Mouse (Mus musculus) adrenal gland, adult (tissue): ENCODE data around the gene Mettl22.

ENCODE experiments used
- DNase-seq, 2 experiments: peaks; one replicate each; pipeline ENCODE4 v3.0.0; 2022 to 2023; ENCODE audit warnings: low spot score in 1 of 2; ENCODE audit not compliant: inconsistent age in 2 of 2

Gene Mettl22

GRCm38 (mm10) chr16:8509894-8510293 lies 39.3 kb downstream of the Mettl22 start:
- DNase-seq = peak in 1 of 2 experiments; percentile 63

- no peak for DNase-seq
Observed at GRCm38 (mm10) chr16:8512830-8513229, 42.2 kb downstream of the Mettl22 start.

- DNase-seq = peak; percentile 96 to 98
Observed at GRCm38 (mm10) chr16:8513236-8513906, 42.8 kb downstream of the Mettl22 start, which contains the start of gene Abat. TSS of gene Abat (plus strand) at chr16:8513429.

- DNase-seq = peak; percentile 38 to 67
Observed at GRCm38 (mm10) chr16:8514180-8514579, 43.6 kb downstream of the Mettl22 start.

GRCm38 (mm10) chr16:8520525-8520924 lies 49.9 kb downstream of the Mettl22 start:
- no peak for DNase-seq

- DNase-seq = no peak
Observed at GRCm38 (mm10) chr16:8521322-8521721, 50.7 kb downstream of the Mettl22 start.

GRCm38 (mm10) chr16:8523480-8524144 lies 53.0 kb downstream of the Mettl22 start:
- no peak for DNase-seq

GRCm38 (mm10) chr16:8524163-8524847 lies 53.7 kb downstream of the Mettl22 start:
- DNase-seq = no peak

- no peak for DNase-seq
Observed at GRCm38 (mm10) chr16:8525293-8525692, 54.7 kb downstream of the Mettl22 start.

- no peak for DNase-seq
Observed at GRCm38 (mm10) chr16:8525877-8526276, 55.3 kb downstream of the Mettl22 start.

GRCm38 (mm10) chr16:8529389-8529788 lies 58.8 kb downstream of the Mettl22 start:
- DNase-seq = no peak

GRCm38 (mm10) chr16:8530018-8530417 lies 59.4 kb downstream of the Mettl22 start:
- DNase-seq = no peak

- DNase-seq = no peak
Observed at GRCm38 (mm10) chr16:8532461-8532860, 61.9 kb downstream of the Mettl22 start.

GRCm38 (mm10) chr16:8532894-8533293 lies 62.3 kb downstream of the Mettl22 start:
- no peak for DNase-seq

- DNase-seq = no peak
Observed at GRCm38 (mm10) chr16:8533477-8533876, 62.9 kb downstream of the Mettl22 start.

- DNase-seq = no peak
Observed at GRCm38 (mm10) chr16:8534466-8535200, 64.0 kb downstream of the Mettl22 start.

- DNase-seq = no peak
Observed at GRCm38 (mm10) chr16:8535411-8535810, 64.8 kb downstream of the Mettl22 start.

- DNase-seq = peak; percentile 40 to 66
Observed at GRCm38 (mm10) chr16:8539150-8539865, 68.7 kb downstream of the Mettl22 start.
